Mouse (Mus musculus) adrenal gland, adult 2 months (tissue): ENCODE data around the gene Scrn2. TPM values are rescaled to one million over a fixed set of nuclear protein-coding genes. Genes with fewer than 3 reads are reported as not detected.
A peak's percentile ranks its signal among the peaks of the same experiment; 100 is the strongest.

ENCODE experiments used
- DNase-seq: peaks from one replicate; pipeline ENCODE4 v3.0.0; 2021
- microRNA-seq, 2 experiments: library from miRNA; unstranded; fragments of <30 nt; microRNA quantifications; one replicate each; pipeline ENCODE4 v1.2.0; 2021
- polyA plus RNA-seq: library from polyadenylated mRNA; depleted of rRNA; stranded (reverse); fragments of >200 nt; gene quantifications from 2 replicates; pipeline ENCODE4 v1.2.3, GENCODE M21; 2012; rRNA removed
- total RNA-seq, 2 experiments: library from RNA; stranded (reverse); gene quantifications; 2 replicates each; pipeline ENCODE4 v1.2.3; 2021

The Scrn2 gene
- total and polyA plus RNA-seq, 3 experiments: 13.3 to 28.6 (median 25.0) TPM

GRCm38 (mm10) chr11:97050216-97050943 is 20.6 kb downstream of the Scrn2 start, which contains the start of gene Osbpl7:
Gene Osbpl7 (plus strand): TSS chr11:97050628.
- DNase-seq: peak; percentile 83

GRCm38 (mm10) chr11:97050944-97051586 is 21.3 kb downstream of the Scrn2 start:
- peak; percentile 44 for DNase-seq

DNA sequence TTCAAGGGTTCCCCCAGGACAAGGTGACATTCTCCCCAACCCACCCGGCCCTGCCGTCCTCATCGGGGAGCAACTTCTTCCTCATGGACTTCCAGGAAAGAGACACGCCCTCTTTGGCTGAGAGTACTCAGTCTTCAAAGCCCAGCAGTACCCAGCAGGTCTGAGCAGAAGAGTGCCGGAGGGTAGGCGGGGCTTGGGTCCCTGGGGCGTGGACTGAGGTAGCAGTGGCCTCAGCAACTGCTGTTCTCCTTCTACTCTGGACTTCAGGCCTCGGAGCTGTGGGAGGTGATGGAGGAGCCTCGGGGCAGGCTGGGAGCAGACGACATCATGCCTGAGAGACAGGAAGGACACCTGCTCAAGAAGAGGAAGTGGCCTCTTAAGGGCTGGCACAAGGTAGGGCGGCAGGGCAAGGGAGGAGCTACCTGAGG is 22.5 kb downstream of the Scrn2 start:
- DNase-seq: peak; percentile 68

- DNase-seq: no peak
Observed at GRCm38 (mm10) chr11:97063274-97063920, 33.7 kb downstream of the Scrn2 start.

DNA sequence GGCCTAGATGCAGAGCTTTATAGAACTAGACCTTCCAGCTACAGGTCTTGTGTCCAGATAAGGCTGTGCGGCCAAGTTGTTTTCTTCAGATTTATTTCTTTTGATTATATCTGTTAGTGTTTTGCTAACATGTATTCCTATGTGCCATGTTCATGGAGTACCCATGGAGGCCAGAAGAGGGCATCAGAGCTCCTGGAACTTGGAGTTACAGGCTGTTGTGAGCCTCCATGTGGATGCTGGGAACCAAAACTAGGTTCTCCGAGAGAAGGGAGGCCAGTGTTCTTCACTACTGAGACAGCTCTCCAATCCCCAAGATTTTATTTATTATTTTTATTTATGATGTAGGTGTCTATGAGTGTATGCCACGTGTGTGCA is 34.2 kb downstream of the Scrn2 start:
- DNase-seq: no peak

- DNase-seq: no peak
Observed at GRCm38 (mm10) chr11:97065538-97066295, 36.0 kb downstream of the Scrn2 start.

DNA sequence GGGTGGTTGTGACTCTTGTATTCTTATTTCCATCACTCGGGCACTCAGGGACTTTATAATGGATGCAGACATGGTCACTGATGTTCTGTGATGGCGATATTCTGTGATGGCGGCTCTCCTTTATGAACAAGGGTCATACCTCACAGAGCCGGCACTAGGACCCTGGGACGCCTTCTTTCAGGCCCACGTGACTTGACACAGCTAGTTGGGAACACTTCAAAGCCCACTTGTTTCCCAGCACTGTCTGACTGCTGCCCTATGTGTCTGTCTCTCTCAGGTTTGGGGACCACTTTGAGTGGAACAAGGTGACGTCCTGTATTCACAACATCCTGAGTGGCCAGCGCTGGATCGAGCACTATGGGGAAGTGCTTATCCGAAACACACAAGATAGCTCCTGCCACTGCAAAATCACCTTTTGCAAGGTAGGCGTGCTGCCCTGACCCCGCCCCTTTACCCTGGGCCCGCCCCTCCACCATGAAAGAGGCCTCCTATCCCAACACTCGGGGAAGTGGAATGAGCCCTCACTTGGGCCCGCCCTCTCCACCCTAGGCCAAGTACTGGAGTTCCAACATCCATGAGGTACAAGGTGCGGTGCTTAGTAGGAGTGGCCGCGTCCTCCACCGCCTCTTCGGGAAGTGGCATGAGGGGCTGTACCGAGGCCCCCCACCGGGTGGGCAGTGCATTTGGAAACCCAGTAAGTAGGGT is 37.1 kb downstream of the Scrn2 start:
- no peak for DNase-seq

- no peak for DNase-seq
Observed at GRCm38 (mm10) chr11:97069333-97069732, 39.6 kb downstream of the Scrn2 start.

DNA sequence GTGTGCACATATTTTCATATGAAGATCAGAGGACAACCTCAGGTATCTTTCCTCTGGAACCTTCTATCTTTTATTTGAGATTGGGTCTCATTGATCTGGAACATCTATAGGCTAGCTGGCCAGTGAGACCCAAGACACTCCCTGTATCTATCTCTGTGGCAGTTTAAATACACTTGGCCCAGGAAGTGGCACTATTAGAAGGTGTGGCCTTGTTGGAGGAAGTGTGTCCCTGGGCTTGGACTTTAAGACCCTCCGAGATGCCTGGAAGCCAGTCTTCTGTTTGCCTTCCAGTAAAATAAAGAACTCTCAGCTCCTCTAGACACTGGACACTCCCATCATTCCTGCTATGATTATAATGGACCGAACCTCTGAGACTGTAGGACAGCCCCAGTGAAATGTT is 40.0 kb downstream of the Scrn2 start:
- DNase-seq: no peak

DNA sequence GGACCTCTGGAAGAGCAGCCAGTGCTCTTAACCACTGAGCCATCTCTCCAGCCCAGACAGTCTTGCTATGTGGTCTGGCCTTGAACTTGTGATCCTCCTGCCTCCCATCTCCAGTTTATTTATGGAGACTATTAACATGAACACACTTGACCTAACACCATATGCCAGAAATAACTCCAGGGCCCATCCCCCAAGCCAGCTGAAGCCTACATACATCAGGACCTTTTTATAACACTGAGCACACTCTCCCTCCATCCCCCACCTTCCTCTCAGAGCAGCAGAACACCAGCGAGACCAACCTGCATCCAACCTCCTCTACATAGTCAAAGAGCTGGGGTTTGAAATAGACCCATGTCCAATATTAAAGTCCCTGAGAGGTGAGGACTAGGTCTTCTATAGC is 41.4 kb downstream of the Scrn2 start:
- no peak for DNase-seq

- no peak for DNase-seq
Observed at GRCm38 (mm10) chr11:97072533-97072932, 42.8 kb downstream of the Scrn2 start.

DNA sequence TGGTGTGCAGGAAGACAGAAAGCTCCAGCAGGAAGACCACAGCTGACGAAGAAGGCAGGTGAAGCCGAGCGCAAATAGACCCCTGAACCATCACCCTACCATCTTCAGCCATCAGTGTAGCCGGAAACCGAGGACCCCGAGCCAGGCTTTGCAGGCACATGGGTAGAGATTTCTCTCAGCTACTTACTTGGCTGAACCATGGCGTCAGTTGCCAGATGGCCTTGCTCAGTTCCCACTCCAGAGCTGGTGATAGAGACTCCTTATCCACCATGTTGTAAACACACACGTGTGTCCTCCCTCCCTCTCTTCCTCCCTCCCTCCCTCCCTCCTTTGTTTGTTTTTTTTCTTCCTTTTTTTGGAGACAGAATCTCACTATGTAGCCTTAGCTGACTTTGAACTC is 44.5 kb downstream of the Scrn2 start:
- no peak for DNase-seq

DNA sequence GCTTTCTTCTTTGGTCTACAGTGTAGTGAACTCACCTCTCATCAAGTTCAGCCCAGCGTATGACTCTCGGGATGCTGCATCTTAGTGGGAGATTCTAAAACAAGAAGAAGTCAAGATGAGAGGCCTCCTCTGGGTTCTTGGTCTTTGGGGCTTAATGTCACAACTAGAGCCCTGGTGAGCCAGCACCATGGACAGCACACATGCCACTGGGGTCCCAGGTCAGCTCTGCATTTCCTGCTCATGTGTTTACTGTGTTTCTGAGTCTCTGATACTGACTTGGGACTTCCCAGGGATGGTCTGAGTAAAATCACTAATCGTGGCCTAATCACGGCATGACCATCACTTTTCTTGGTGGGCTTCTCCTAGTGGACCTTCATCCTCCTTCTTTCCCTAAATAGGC is 49.0 kb downstream of the Scrn2 start:
- DNase-seq: no peak

DNA sequence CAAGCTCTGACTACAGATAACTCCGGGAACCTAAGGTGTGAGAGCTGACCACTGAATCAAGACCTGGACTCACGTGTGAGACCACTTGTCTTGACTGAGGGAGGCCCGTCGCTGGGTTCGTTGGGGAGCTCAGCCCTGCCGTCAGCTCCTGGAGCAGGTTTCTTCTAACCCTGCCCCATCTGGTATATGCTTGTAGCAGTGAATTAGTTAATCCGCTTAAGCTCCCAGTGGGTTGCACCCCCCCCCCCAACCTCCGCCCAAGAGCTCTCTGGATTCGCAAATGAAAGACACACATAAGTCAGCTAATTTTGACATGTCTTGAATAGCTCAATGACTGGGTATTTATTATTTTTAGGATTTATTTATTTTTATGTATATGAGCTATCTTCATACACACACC is 50.6 kb downstream of the Scrn2 start:
- DNase-seq: no peak

GRCm38 (mm10) chr11:97082977-97083376 is 53.2 kb downstream of the Scrn2 start:
- DNase-seq: peak; percentile 48

Small RNA genes lying within 50 kb of the gene (microRNA-seq; reads per million reads assigned to microRNA genes)
- 0 to 1.1 reads per million in 2 experiments for gene Mir8103

Other genes starting within 250 kb of the Scrn2 start
- 10 to 100 TPM; 65.7 to 72.8 TPM for gene Cbx1, start 240.8 kb upstream of the Scrn2 start, total RNA-seq
- 40.0 and 58.2 TPM in 2 replicates for gene Cbx1, start 240.8 kb upstream of the Scrn2 start, polyA plus RNA-seq
- gene Nfe2l1, start 200.0 kb upstream of the Scrn2 start, total RNA-seq: 100 to 1,000 TPM; 497 to 817 TPM
- 504 and 806 TPM in 2 replicates for gene Nfe2l1, start 200.0 kb upstream of the Scrn2 start, polyA plus RNA-seq
- 10 to 100 TPM; 57.1 to 76.8 TPM for gene Copz2, start 180.1 kb upstream of the Scrn2 start, total RNA-seq
- gene Copz2, start 180.1 kb upstream of the Scrn2 start, polyA plus RNA-seq: 90.7 and 107 TPM in 2 replicates
- gene Cdk5rap3, start 113.4 kb upstream of the Scrn2 start, total RNA-seq: 10 to 100 TPM; 39.8 to 52.9 TPM
- 32.8 and 35.4 TPM in 2 replicates for gene Cdk5rap3, start 113.4 kb upstream of the Scrn2 start, polyA plus RNA-seq
- under 1 TPM; 0.52 to 0.66 TPM for gene Prr15l, start 101.8 kb upstream of the Scrn2 start, total RNA-seq
- not detected in 2 replicates for gene Prr15l, start 101.8 kb upstream of the Scrn2 start, polyA plus RNA-seq
- 10 to 100 TPM; 29.3 to 37.4 TPM for gene Pnpo, start 86.0 kb upstream of the Scrn2 start, total RNA-seq
- 43.0 and 52.9 TPM in 2 replicates for gene Pnpo, start 86.0 kb upstream of the Scrn2 start, polyA plus RNA-seq
- 10 to 100 TPM; 15.4 to 18.6 TPM for gene Sp2, start 47.0 kb upstream of the Scrn2 start, total RNA-seq
- 15.2 and 19.3 TPM in 2 replicates for gene Sp2, start 47.0 kb upstream of the Scrn2 start, polyA plus RNA-seq
- under 1 TPM; 0.09 to 0.24 TPM for gene Sp6, start 16.5 kb upstream of the Scrn2 start, total RNA-seq
- 0.10 and 0.31 TPM in 2 replicates for gene Sp6, start 16.5 kb upstream of the Scrn2 start, polyA plus RNA-seq
- 1 to 10 TPM in 1 of 2 experiments, under 1 TPM in 1; 0.98 to 1.1 TPM for gene Lrrc46, start 11.5 kb downstream of the Scrn2 start, total RNA-seq
- 0.47 and 0.50 TPM in 2 replicates for gene Lrrc46, start 11.5 kb downstream of the Scrn2 start, polyA plus RNA-seq
- 100 to 1,000 TPM; 130 to 154 TPM for gene Mrpl10, start 11.6 kb downstream of the Scrn2 start, total RNA-seq
- gene Mrpl10, start 11.6 kb downstream of the Scrn2 start, polyA plus RNA-seq: 197 and 276 TPM in 2 replicates
- 10 to 100 TPM in 1 of 2 experiments, 1 to 10 TPM in 1; 7.4 to 12.7 TPM for gene Osbpl7, start 20.7 kb downstream of the Scrn2 start, total RNA-seq
- 14.8 and 16.0 TPM in 2 replicates for gene Osbpl7, start 20.7 kb downstream of the Scrn2 start, polyA plus RNA-seq
- gene Tbx21, start 85.4 kb downstream of the Scrn2 start, total RNA-seq: under 1 TPM; 0.26 to 0.31 TPM
- gene Tbx21, start 85.4 kb downstream of the Scrn2 start, polyA plus RNA-seq: 0.53 and 0.73 TPM in 2 replicates
- 10 to 100 TPM in 1 of 2 experiments, 1 to 10 TPM in 1; 9.7 to 13.1 TPM for gene Tbkbp1, start 121.6 kb downstream of the Scrn2 start, total RNA-seq
- gene Tbkbp1, start 121.6 kb downstream of the Scrn2 start, polyA plus RNA-seq: 33.8 and 53.8 TPM in 2 replicates
- 100 to 1,000 TPM in 1 of 2 experiments, 10 to 100 TPM in 1; 98.1 to 113 TPM for gene Kpnb1, start 157.9 kb downstream of the Scrn2 start, total RNA-seq
- 8.8 and 11.4 TPM in 2 replicates for gene Kpnb1, start 157.9 kb downstream of the Scrn2 start, polyA plus RNA-seq